Comparison of ENCODE assay signal across 9 mouse cellular contexts in genomic region chr3:144825151-144825550, GRCm38 (mm10). TPM values are rescaled to one million over a fixed set of nuclear protein-coding genes. Genes with fewer than 3 reads are reported as not detected.
DNase-seq lines count a peak whose midpoint lies in the region; TF ChIP-seq lines count a peak whose summit lies in the region.
"Had no signal": no experiment of that assay in that cellular context is flagged by ENCODE, and none has a peak within 500 bp of the region (broad histone marks: within the 10 kb centered on the region; RNA-seq: fewer than 3 reads in every experiment).

No protein-coding gene starts in this region.

- H3K4me1 ChIP-seq in ES-E14 (ENCODE audit: control insufficient read depth in 2 of 2, insufficient read depth in 2 of 2, low read length in 2 of 2, poor library complexity in 1 of 2), result no peaks in the 10 kb centered on the region
- H3K4me1 ChIP-seq in forebrain, embryonic 10.5 days, result no peaks in the 10 kb centered on the region
- H3K4me1 ChIP-seq in lung, adult 2 months (ENCODE audit: control insufficient read depth, insufficient read depth, low read length), result no peaks in the 10 kb centered on the region
- H3K4me1 ChIP-seq: limb, embryonic 15.5 days had no signal

- TF ChIP-seq POLR2A in lung, adult 2 months (IDR thresholded peaks at IDR 0.05; ENCODE audit: borderline replicate concordance, extremely low read depth, low read depth, low read length), result no peak

- H3K9me3 ChIP-seq in ES-E14 (ENCODE audit: control insufficient read depth, insufficient read depth, low read depth, low read length), result no peaks in the 10 kb centered on the region
- H3K9me3 ChIP-seq in forebrain, embryonic 10.5 days, result no peaks in the 10 kb centered on the region
- H3K9me3 ChIP-seq: limb, embryonic 15.5 days had no signal

- H3K4me3 ChIP-seq in ES-E14 (ENCODE audit: insufficient read depth in 1 of 2, low read depth in 1 of 2, low read length in 2 of 2, poor library complexity in 1 of 2, severe bottlenecking in 1 of 2), result no peak overlapping the region
- H3K4me3 ChIP-seq in forebrain, embryonic 10.5 days, result no peak overlapping the region
- no peak overlapping the region for H3K4me3 ChIP-seq in lung, adult 2 months (replicated peaks; ENCODE audit: extremely low read depth, low read depth, low read length)
- H3K4me3 ChIP-seq: limb, embryonic 15.5 days had no signal

- H3K9ac ChIP-seq in ES-E14 (ENCODE audit: insufficient read depth, low read depth, low read length, poor library complexity, severe bottlenecking), result no peak overlapping the region
- H3K9ac ChIP-seq: limb, embryonic 15.5 days had no signal

- in situ Hi-C loops in ES-E14 (cut with MboI; ENCODE audit: low sequenced_read_pairs in 2 of 2, unreplicated experiment in 2 of 2), result loop anchor here (10.0 to 25.0 kb wide), 2 partner anchors 187 to 200 kb away; no protein-coding TSS in a partner anchor

- no peaks in the 10 kb centered on the region; the same call in 1 of the 2 replicates for H3K36me3 ChIP-seq in ES-E14 (ENCODE audit: control insufficient read depth, insufficient read depth, low read length, poor library complexity, severe bottlenecking)
- no peaks in the 10 kb centered on the region for H3K36me3 ChIP-seq in forebrain, embryonic 10.5 days (replicated peaks)
- H3K36me3 ChIP-seq: limb, embryonic 15.5 days had no signal

- intact Hi-C loops in heart, postnatal 25 days (cut with DNase I), result loop anchor here (10.0 kb wide), 2 partner anchors 200 to 310 kb away; no protein-coding TSS in a partner anchor

- DNase-seq in ES-E14 (ENCODE audit: low read depth, low spot score), result peak; percentile 78
- peak; percentile 12 for DNase-seq in c-Kit-negative CD71-positive TER-119-positive erythroid progenitor cells, embryonic 14.5 days (ENCODE audit: low read depth, low spot score)
- peak; percentile 62 for DNase-seq in forebrain, embryonic 10.5 days (ENCODE audit: extremely low spot score, low spot score)
- peak; percentile 29 for DNase-seq in heart, postnatal 25 days (ENCODE audit: low spot score)
- peak; percentile 92 for DNase-seq in kidney, postnatal 4 days
- DNase-seq in lung, adult 2 months, result peak; percentile 60
- DNase-seq in ovary, postnatal 36 days (ENCODE audit: low spot score), result peak; percentile 75
- peak; percentile 61 for DNase-seq in thymus, postnatal 14 days

- WGBS in forebrain, embryonic 10.5 days, result 27% methylated on average over 10 of the region's 10 CpGs
- 6% methylated on average over 10 of the region's 10 CpGs for WGBS in lung, adult 2 months

- no peaks in the 10 kb centered on the region for H3K27me3 ChIP-seq in forebrain, embryonic 10.5 days (ENCODE audit: poor library complexity, severe bottlenecking)
- H3K27me3 ChIP-seq: limb, embryonic 15.5 days had no signal

- TF ChIP-seq CTCF in lung, adult 2 months (IDR thresholded peaks at IDR 0.05; ENCODE audit: insufficient read depth, low read length), result peak; percentile 71

- no peak overlapping the region for H3K27ac ChIP-seq in ES-E14 (ENCODE audit: insufficient read depth, low read depth, low read length, poor library complexity, severe bottlenecking)
- H3K27ac ChIP-seq in forebrain, embryonic 10.5 days, result no peak overlapping the region
- H3K27ac ChIP-seq: limb, embryonic 15.5 days had no signal

TF ChIP-seq in ES-E14, 5 proteins besides CTCF, POLR2A, EP300 and RAD21:
- TF ChIP-seq ZC3H11A (IDR thresholded peaks at IDR 0.05; ENCODE audit: borderline replicate concordance, low read depth, low read length) (peak; percentile 80), CHD2 (IDR thresholded peaks at IDR 0.05; ENCODE audit: low read depth, low read length) (no peak)

RNA-seq across cellular contexts. Expression of gene Clca3a2, which starts 5.9 kb away (rescaled TPM):
- 0.26 and 0.31 TPM in 2 replicates for total RNA-seq in ES-E14 (2012; rRNA removed)
- polyA plus RNA-seq in forebrain, embryonic 10.5 days (2016; fragmentation: Nextera tagmentation; extraction: Ambion mirVana), result not detected in 2 replicates
- total RNA-seq in heart, postnatal 25 days (2021), result under 1 TPM; 0.10 to 0.22 TPM
- polyA plus RNA-seq in lung, adult 2 months (2012; rRNA removed), result 0.32 TPM in 1 of 2 replicates, not detected in the other

RNA-seq across cellular contexts. Expression of gene Clca3b, which starts 24.0 kb away (rescaled TPM):
- total RNA-seq in ES-E14 (2012; rRNA removed), result 0.85 and 0.90 TPM in 2 replicates
- polyA plus RNA-seq in forebrain, embryonic 10.5 days (2016; fragmentation: Nextera tagmentation; extraction: Ambion mirVana), result not detected in 2 replicates
- not detected for total RNA-seq in heart, postnatal 25 days (2021)
- 0.05 and 0.25 TPM in 2 replicates for polyA plus RNA-seq in lung, adult 2 months (2012; rRNA removed)
- polyA plus RNA-seq: limb, embryonic 15.5 days had no signal

Comparison
In these comparisons a context has a peak if more than half of its experiments do, and no peak if none do; other contexts are left out.
1. DNase-seq: peak in every context shown above with its lines; median percentile 92 in kidney, postnatal 4 days; 78 in ES-E14; 75 in ovary, postnatal 36 days; 62 in forebrain, embryonic 10.5 days; 61 in thymus, postnatal 14 days; 60 in lung, adult 2 months; 29 in heart, postnatal 25 days; 12 in c-Kit-negative CD71-positive TER-119-positive erythroid progenitor cells, embryonic 14.5 days.